Mouse (Mus musculus) heart, postnatal 0 days (tissue): ENCODE data around the gene Tmem234. TPM values are rescaled to one million over a fixed set of nuclear protein-coding genes. Genes with fewer than 3 reads are reported as not detected.

ENCODE experiments used
- ATAC-seq: fragments of 200-750 bp; cut with Nextera tagmentation; 2 replicates; pipeline ENCODE4 v1.8.0; 2017; ENCODE audit warnings: low read depth, moderate number of reproducible peaks, moderate library complexity; ENCODE audit not compliant: insufficient read depth
- DNase-seq: peaks from one replicate; pipeline ENCODE4 v3.0.0-alpha.2; 2016; ENCODE audit warnings: low spot score
- H3K27ac ChIP-seq: fragments of 300-500 bp; sonication (generic); 2 replicates; pipeline ENCODE4 v1.5.1; 2014; ENCODE audit warnings: low read depth, mild to moderate bottlenecking
- H3K27me3 ChIP-seq: fragments of 300-500 bp; sonication (generic); 2 replicates; pipeline ENCODE4 v1.6.1; 2014; ENCODE audit warnings: low read length, mixed read lengths; ENCODE audit not compliant: control insufficient read depth, insufficient read depth
- H3K36me3 ChIP-seq: fragments of 300-500 bp; sonication (generic); replicated peaks from 2 replicates; pipeline ENCODE4 v1.6.1; 2014; ENCODE audit warnings: low read length, mixed read lengths; ENCODE audit not compliant: control insufficient read depth, insufficient read depth
- H3K4me1 ChIP-seq: fragments of 300-500 bp; sonication (generic); 2 replicates; pipeline ENCODE4 v1.6.1; 2014; ENCODE audit warnings: antibody characterized with exemption; ENCODE audit not compliant: control insufficient read depth, insufficient read depth
- H3K4me2 ChIP-seq: fragments of 300-500 bp; sonication (generic); 2 replicates; pipeline ENCODE4 v1.6.1; 2014; ENCODE audit warnings: low read depth, mild to moderate bottlenecking, low read length, moderate library complexity
- H3K4me3 ChIP-seq: fragments of 300-500 bp; sonication (generic); 2 replicates; pipeline ENCODE4 v1.5.1; 2014; ENCODE audit warnings: low read depth, low read length
- H3K9ac ChIP-seq: fragments of 300-500 bp; sonication (generic); replicated peaks from 2 replicates; pipeline ENCODE4 v1.6.1; 2014; ENCODE audit warnings: low read depth, low read length, mixed read lengths
- H3K9me3 ChIP-seq: fragments of 300-500 bp; sonication (generic); replicated peaks from 2 replicates; pipeline ENCODE4 v1.6.1; 2016; ENCODE audit warnings: low read length; ENCODE audit not compliant: control insufficient read depth
- CTCF ChIP-seq: IDR thresholded peaks from 2 replicates; pipeline ENCODE4 v1.5.1; 2016; ENCODE audit warnings: antibody characterized with exemption, control low read depth, low read depth
- EP300 ChIP-seq: IDR thresholded peaks from 2 replicates; pipeline ENCODE4 v1.6.1; 2016; ENCODE audit warnings: antibody characterized with exemption, low read depth
- WGBS: fragments of 180-500 bp; shearing (Covaris S2); extraction: QIAGEN DNeasy Blood & Tissue Kit; methylation state at CpG from one replicate; pipeline ENCODE4 v1.1.7; 2014; 5-methylcytosine and 5-hydroxymethylcytosine counted together
- polyA plus RNA-seq: library from polyadenylated mRNA; unstranded; fragments of >200 nt; fragmentation: Nextera tagmentation; extraction: Ambion mirVana; gene quantifications from 2 replicates; pipeline ENCODE4 v1.2.1, GENCODE M21; 2015
- total RNA-seq: library from RNA; depleted of rRNA; stranded (reverse); fragments of >200 nt; gene quantifications from 2 replicates; pipeline ENCODE4 v1.2.3, GENCODE M21; 2014; ENCODE audit warnings: low replicate concordance

Gene Tmem234
- total and polyA plus RNA-seq, 2 experiments from 2014 or later, result 115 to 161 TPM

GRCm38 (mm10) chr4:129645204-129645603 lies 44.7 kb downstream of the Tmem234 start:
- Histone ChIP-seq H3K4me3 (no peak overlapping the region), H3K9me3 (no peaks in the 10 kb centered on the region), H3K9ac (no peak overlapping the region), H3K36me3 (peaks cover 54% of the 10 kb centered on the region), H3K4me2 (no peak overlapping the region), H3K4me1 (peaks cover under 1% of the 10 kb centered on the region; the same call in 1 of the 2 replicates), H3K27me3 (no peaks in the 10 kb centered on the region), H3K27ac (no peak overlapping the region)
- no peak for TF ChIP-seq EP300
- TF ChIP-seq CTCF, result no peak
- WGBS, result 85% methylated on average over 6 of the region's 6 CpGs
- no peak for DNase-seq
- no peak for ATAC-seq

GRCm38 (mm10) chr4:129648656-129649055 lies 48.2 kb downstream of the Tmem234 start:
- Histone ChIP-seq H3K4me1 (no peaks in the 10 kb centered on the region), H3K4me2 (no peak overlapping the region), H3K27me3 (no peaks in the 10 kb centered on the region), H3K4me3 (no peak overlapping the region), H3K9me3 (no peaks in the 10 kb centered on the region), H3K27ac (no peak overlapping the region), H3K36me3 (peaks cover 83% of the 10 kb centered on the region), H3K9ac (no peak overlapping the region)
- 67% methylated on average over 1 of the region's 1 CpGs for WGBS
- ATAC-seq (no peak), DNase-seq (no peak)
- TF ChIP-seq EP300 (no peak), CTCF (no peak)

GRCm38 (mm10) chr4:129650359-129650758 lies 49.9 kb downstream of the Tmem234 start:
- Histone ChIP-seq H3K27me3 (no peaks in the 10 kb centered on the region), H3K9ac (no peak overlapping the region), H3K4me1 (no peaks in the 10 kb centered on the region), H3K4me3 (no peak overlapping the region), H3K9me3 (no peaks in the 10 kb centered on the region), H3K4me2 (no peak overlapping the region), H3K36me3 (peaks cover 94% of the 10 kb centered on the region), H3K27ac (no peak overlapping the region)
- TF ChIP-seq EP300 (no peak), CTCF (no peak)
- WGBS, result 92% methylated on average over 8 of the region's 8 CpGs
- no peak for DNase-seq
- ATAC-seq, result no peak

- H3K27ac ChIP-seq, result no peak overlapping the region
- ATAC-seq (no peak), DNase-seq (no peak)
- no peak overlapping the region for H3K4me3 ChIP-seq
- H3K4me1 ChIP-seq, result no peaks in the 10 kb centered on the region
- H3K4me2 ChIP-seq, result no peak overlapping the region
- WGBS, result 90% methylated on average over 14 of the region's 14 CpGs
- no peaks in the 10 kb centered on the region for H3K9me3 ChIP-seq
- H3K9ac ChIP-seq, result no peak overlapping the region
- H3K36me3 ChIP-seq, result peaks cover 89% of the 10 kb centered on the region
- no peaks in the 10 kb centered on the region for H3K27me3 ChIP-seq
- no peak for TF ChIP-seq CTCF
- TF ChIP-seq EP300, result no peak
Measured at GRCm38 (mm10) chr4:129654770-129655169, 54.3 kb downstream of the Tmem234 start.

GRCm38 (mm10) chr4:129661584-129661983 lies 61.1 kb downstream of the Tmem234 start:
- WGBS, result 93% methylated on average over 3 of the region's 3 CpGs
- no peak for DNase-seq
- TF ChIP-seq EP300, result no peak
- TF ChIP-seq CTCF, result no peak
- Histone ChIP-seq H3K9ac (no peak overlapping the region), H3K4me1 (no peaks in the 10 kb centered on the region), H3K27me3 (no peaks in the 10 kb centered on the region), H3K4me2 (no peak overlapping the region), H3K4me3 (no peak overlapping the region), H3K9me3 (no peaks in the 10 kb centered on the region), H3K36me3 (peaks cover 59% of the 10 kb centered on the region), H3K27ac (no peak overlapping the region)
- no peak for ATAC-seq

- DNase-seq (no peak), ATAC-seq (no peak)
- H3K9ac ChIP-seq, result no peak overlapping the region
- H3K9me3 ChIP-seq, result no peaks in the 10 kb centered on the region
- H3K36me3 ChIP-seq, result peaks cover 54% of the 10 kb centered on the region
- no peak for TF ChIP-seq CTCF
- TF ChIP-seq EP300, result no peak
- no peak overlapping the region for H3K4me2 ChIP-seq
- no peaks in the 10 kb centered on the region for H3K27me3 ChIP-seq
- no peak overlapping the region for H3K4me3 ChIP-seq
- no peak overlapping the region for H3K27ac ChIP-seq
- 79% methylated on average over 3 of the region's 3 CpGs for WGBS
- no peaks in the 10 kb centered on the region for H3K4me1 ChIP-seq
Measured at GRCm38 (mm10) chr4:129662255-129662813, 61.9 kb downstream of the Tmem234 start.
